Mouse (Mus musculus) right cerebral cortex, postnatal 25 days (tissue): ENCODE results near the gene Fam71a.
"Not testable (repeated sequence)": the region's sequence is repeated elsewhere in the genome, so short reads cannot be mapped to it uniquely, and the experiment has no call there.

Experiments
- DNase-seq: peaks from one replicate; pipeline ENCODE4 v3.0.0; 2022

The Fam71a gene

GRCm38 (mm10) chr1:191181469-191182259 lies 17.0 kb upstream of the Fam71a start:
- no peak for DNase-seq

- no peak for DNase-seq
Observed at GRCm38 (mm10) chr1:191180397-191180796, 15.8 kb upstream of the Fam71a start.

- DNase-seq: no peak
Observed at GRCm38 (mm10) chr1:191179846-191180245, 15.2 kb upstream of the Fam71a start.

GRCm38 (mm10) chr1:191178511-191179188 lies 14.0 kb upstream of the Fam71a start:
- DNase-seq: no peak

- no peak for DNase-seq
Observed at GRCm38 (mm10) chr1:191176887-191177286, 12.3 kb upstream of the Fam71a start.

- DNase-seq: peak; percentile 59
Observed at GRCm38 (mm10) chr1:191172487-191172886, 7.9 kb upstream of the Fam71a start.

- DNase-seq: no peak
Observed at GRCm38 (mm10) chr1:191170444-191170843, 5.8 kb upstream of the Fam71a start.

GRCm38 (mm10) chr1:191166189-191166588 lies 1.6 kb upstream of the Fam71a start:
- DNase-seq: no peak

- DNase-seq: no peak
Observed at GRCm38 (mm10) chr1:191154314-191154713, 10.3 kb downstream of the Fam71a start.

- peak; percentile 25 for DNase-seq
Observed at GRCm38 (mm10) chr1:191153052-191153451, 11.6 kb downstream of the Fam71a start.

- DNase-seq: no peak
Observed at GRCm38 (mm10) chr1:191150924-191151605, 13.6 kb downstream of the Fam71a start.

GRCm38 (mm10) chr1:191149489-191149888 lies 15.1 kb downstream of the Fam71a start:
- DNase-seq: not testable (repeated sequence)

- DNase-seq: no peak
Observed at GRCm38 (mm10) chr1:191140983-191141382, 23.6 kb downstream of the Fam71a start.

GRCm38 (mm10) chr1:191138874-191139495 lies 25.6 kb downstream of the Fam71a start:
- no peak for DNase-seq

GRCm38 (mm10) chr1:191138436-191138835 lies 26.2 kb downstream of the Fam71a start:
- no peak for DNase-seq

GRCm38 (mm10) chr1:191135406-191135805 lies 29.2 kb downstream of the Fam71a start:
- DNase-seq: no peak

- DNase-seq: no peak
Observed at GRCm38 (mm10) chr1:191132934-191133333, 31.7 kb downstream of the Fam71a start.

GRCm38 (mm10) chr1:191132240-191132639 lies 32.4 kb downstream of the Fam71a start:
- no peak for DNase-seq

GRCm38 (mm10) chr1:191131692-191132091 lies 32.9 kb downstream of the Fam71a start:
- no peak for DNase-seq

GRCm38 (mm10) chr1:191125811-191126638 lies 38.6 kb downstream of the Fam71a start:
- peak; percentile 31 for DNase-seq

GRCm38 (mm10) chr1:191124288-191124687 lies 40.3 kb downstream of the Fam71a start:
- no peak for DNase-seq

- no peak for DNase-seq
Observed at GRCm38 (mm10) chr1:191123696-191124095, 40.9 kb downstream of the Fam71a start.
